Mouse (Mus musculus): Measurements from ENCODE around the gene Nelfb.
"Not testable (repeated sequence)": the region's sequence is repeated elsewhere in the genome, so short reads cannot be mapped to it uniquely, and the experiment has no call there.

The Nelfb gene

GRCm38 (mm10) chr2:25211121-25211670 is at the start of gene Nelfb:
Gene Nelfb, minus strand, starts transcription at chr2:25211489.
- DNase-seq = peak; percentile 92

GRCm38 (mm10) chr2:25258887-25259286 is 47.6 kb upstream of the Nelfb start:
- peak in 1 of 2 experiments; percentile 52 for DNase-seq

DNA sequence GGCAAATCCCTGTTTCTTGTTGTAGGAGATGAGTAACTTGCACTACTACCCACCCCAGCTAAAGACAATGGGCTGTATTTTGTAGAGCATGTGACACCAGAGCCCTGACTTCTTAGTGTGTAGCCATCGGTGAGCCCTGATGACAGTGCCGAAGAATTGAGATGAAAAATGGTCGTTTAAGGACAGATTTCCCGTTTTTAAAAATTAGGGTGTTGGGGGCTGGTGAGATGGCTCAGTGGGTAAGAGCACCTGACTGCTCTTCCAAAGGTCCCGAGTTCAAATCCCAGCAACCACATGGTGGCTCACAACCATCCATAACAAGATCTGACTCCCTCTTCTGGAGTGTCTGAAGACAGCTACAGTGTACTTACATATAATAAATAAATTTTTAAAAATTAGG is 46.0 kb upstream of the Nelfb start:
- not testable (repeated sequence) for DNase-seq

- peak; percentile 41 to 76 for DNase-seq
These were observed 45.3 kb upstream of the Nelfb start for GRCm38 (mm10) chr2:25256443-25257109.

- peak; percentile 92 to 94 for DNase-seq
These were observed 44.0 kb upstream of the Nelfb start, which contains the start of gene Tmem203 for GRCm38 (mm10) chr2:25255284-25255779. Gene Tmem203, plus strand, starts transcription at chr2:25255439.

GRCm38 (mm10) chr2:25252331-25252730 is 41.0 kb upstream of the Nelfb start:
- peak in 1 of 2 experiments; percentile 52 for DNase-seq

DNA sequence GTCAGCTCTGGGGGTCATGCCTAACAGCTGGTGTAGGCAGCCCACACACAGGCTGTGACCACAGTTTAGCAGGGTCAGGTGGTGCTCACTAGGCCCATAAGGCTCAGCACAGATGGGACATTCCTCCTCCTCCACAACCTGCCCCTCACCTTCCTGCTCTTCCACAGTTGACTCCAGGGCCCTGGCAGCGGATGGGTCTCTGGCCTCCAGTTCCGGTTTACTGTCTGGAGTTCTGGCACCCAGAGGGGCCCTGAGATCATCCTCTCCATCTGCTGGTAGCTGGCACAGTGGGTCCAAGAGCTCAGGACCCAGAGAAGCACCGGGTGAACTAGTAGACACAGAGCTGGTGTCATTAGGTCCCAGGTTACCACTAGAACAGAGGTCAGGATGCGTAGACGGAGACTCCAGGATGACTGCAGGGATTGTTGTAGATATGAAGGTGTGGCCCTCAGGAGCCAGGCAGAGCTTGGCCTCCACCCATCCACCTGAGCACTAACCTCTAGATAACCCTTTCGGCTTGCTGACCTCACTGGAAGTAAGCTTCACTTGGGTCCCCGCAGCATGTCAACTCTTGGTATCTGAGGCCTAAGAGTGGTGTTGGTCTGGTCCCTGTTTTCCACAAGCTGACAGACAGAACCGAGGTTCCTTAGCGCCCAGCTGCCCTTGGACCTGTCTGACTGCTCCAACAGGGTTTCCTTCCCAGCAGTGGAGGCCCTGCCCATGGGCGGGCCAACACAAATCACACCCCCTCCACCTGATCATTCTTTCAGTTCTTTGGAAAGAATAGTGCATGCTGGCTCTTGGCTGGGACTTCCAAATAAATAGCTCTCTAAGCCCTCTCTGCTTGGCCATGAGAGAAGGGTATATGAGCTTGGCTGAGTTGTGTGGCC is 35.1 kb upstream of the Nelfb start, which contains the start of gene AL732309.1:
Gene AL732309.1 (minus strand): TSS at position 681 of the 890 bp plus-strand sequence.
- peak; percentile 44 to 63 for DNase-seq

DNA sequence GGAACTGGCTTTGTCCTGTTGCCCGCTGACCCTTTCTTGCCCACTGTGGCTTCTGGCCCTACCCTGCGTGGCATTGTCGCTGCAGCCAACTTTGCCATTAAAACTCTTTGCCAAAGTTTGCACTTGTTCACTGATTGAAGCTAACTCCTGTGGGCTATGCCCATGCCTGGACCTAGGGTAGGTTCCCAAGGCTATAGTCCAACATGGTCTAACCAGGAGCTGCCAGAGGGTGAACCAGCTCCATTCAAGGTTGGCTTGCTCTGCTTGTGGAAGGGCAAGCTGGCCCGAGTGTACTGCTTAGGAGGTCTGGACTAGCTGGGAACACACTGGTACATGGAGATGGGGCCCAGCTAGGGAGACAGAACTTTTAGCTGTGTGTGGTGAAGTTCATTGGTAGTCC is 32.9 kb upstream of the Nelfb start:
- DNase-seq = peak in 1 of 2 experiments; percentile 6

- peak in 1 of 2 experiments; percentile 27 for DNase-seq
These were observed 32.1 kb upstream of the Nelfb start for GRCm38 (mm10) chr2:25243342-25243741.

- DNase-seq = peak; percentile 72 to 81
These were observed 30.8 kb upstream of the Nelfb start, which contains the start of the genes Rnf208 and Cysrt1 for GRCm38 (mm10) chr2:25242101-25242506. Gene Rnf208, plus strand, starts transcription at chr2:25242255. Gene Cysrt1, minus strand, starts transcription at chr2:25242452.

- peak in 1 of 2 experiments; percentile 29 for DNase-seq
These were observed 30.1 kb upstream of the Nelfb start for GRCm38 (mm10) chr2:25241438-25241775.

GRCm38 (mm10) chr2:25240723-25241437 is 29.6 kb upstream of the Nelfb start:
- peak; percentile 73 to 82 for DNase-seq

GRCm38 (mm10) chr2:25240310-25240709 is 29.0 kb upstream of the Nelfb start:
- no peak for DNase-seq

GRCm38 (mm10) chr2:25239766-25240165 is 28.5 kb upstream of the Nelfb start:
- DNase-seq = peak in 1 of 2 experiments; percentile 12

GRCm38 (mm10) chr2:25238106-25238505 is 26.8 kb upstream of the Nelfb start:
- no peak for DNase-seq

DNA sequence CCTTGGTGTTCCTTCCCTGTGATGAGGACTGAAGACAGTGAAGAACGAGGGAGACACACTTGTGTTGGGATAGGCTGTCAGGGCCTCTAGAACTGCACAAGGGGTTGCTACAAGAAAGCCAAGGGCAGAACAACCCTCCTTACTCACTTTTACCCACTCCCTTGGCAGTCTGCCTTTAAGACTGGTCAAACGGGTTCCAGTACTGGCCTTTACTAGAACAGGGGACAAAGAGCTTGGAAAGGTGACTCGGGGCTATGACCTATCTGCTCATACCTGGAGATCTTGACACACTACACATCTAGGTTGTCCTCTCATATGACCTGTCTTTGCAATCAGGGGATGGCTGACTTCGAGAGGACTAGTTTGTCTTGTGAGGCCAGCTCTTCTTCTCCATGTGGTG is 26.2 kb upstream of the Nelfb start:
- no peak for DNase-seq

GRCm38 (mm10) chr2:25236614-25237013 is 25.3 kb upstream of the Nelfb start, which contains the start of gene Rnf224:
Gene Rnf224, minus strand, starts transcription at chr2:25236787.
- DNase-seq = peak in 1 of 2 experiments; percentile 3

DNA sequence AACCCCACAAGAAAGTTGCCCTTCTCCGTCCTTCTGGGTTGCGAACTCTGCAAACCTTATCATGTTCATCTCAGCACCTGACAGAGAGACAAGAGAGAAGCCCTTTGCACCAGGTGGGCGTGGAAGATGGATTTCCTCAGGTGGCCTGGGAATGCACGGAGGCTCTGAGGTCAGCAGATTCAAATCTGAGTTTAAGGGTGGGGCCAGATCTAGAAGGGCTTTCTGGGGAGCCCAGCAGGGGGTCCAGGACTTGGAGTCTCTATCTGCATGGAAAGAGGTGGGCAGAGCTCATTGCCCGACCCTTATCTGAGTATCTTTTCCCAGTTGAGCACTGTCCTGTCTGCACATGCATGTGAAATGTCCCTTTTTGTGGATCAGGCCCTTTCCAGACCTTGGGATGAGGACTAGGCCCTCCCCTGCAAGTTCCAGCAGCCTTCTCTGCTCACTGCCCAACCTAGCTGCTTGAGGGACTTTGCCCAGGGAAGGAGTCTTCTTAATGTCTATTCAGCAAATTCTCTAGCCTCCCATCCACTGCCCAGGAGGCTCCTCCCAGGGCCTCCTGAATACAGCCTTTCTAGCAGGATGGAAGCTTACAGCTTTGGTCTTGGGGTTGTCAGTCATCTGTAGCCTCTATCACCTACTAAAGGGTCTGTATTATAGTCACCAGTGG is 23.4 kb upstream of the Nelfb start:
- peak in 1 of 2 experiments; percentile 17 for DNase-seq

DNA sequence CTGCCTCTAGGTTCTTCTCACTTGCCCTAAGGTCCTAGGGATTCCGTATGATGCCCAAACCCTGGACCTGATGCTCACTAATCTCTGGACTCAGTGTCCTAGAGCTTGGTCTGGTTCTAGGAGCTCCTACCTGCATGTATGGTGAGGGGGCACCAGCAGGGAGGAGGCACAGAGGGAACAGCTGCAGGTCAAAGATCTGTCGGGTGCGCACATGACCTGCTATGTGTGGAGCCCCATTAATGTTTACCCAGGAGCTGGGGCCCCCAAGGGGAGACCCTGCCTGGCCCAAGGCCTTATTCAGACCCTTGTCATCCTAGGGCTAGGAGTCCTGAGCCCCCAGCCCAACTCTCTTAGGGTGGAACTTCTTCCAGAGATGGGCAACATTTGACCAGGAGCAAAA is 22.8 kb upstream of the Nelfb start, which contains the start of gene Slc34a3:
Gene Slc34a3 (minus strand): TSS at position 315 of the 400 bp plus-strand sequence.
- DNase-seq = peak in 1 of 2 experiments; percentile 2

DNA sequence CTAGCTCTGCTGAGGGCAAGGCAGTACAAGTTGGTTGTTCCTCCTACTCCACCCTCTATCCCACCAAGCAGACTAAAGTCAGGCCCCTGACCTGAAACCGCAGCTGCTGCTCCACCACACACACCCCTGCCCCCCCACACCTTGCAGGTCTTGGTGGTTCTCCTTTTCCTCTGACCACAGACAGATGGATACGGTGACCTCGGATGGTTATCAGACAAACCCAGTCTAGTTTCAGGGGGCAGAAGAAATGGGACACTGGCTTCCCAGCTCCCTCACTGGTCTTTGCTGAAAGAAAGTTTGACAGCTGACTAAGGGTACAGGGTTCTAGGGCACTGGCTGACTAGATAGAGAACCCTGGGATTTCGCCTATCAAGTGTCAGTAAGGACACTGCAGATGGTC is 22.1 kb upstream of the Nelfb start:
- peak in 1 of 2 experiments; percentile 8 for DNase-seq

- no peak for DNase-seq
These were observed 19.7 kb upstream of the Nelfb start for GRCm38 (mm10) chr2:25231038-25231437.
